Mouse (Mus musculus): ENCODE results near the gene Olfr288. TPM values are rescaled to one million over a fixed set of nuclear protein-coding genes. Genes with fewer than 3 reads are reported as not detected.

The Olfr288 gene
- polyA plus RNA-seq, 1 experiment, result not detected

- TF ChIP-seq POLR2A (IDR thresholded peaks at IDR 0.05; ENCODE audit: low read depth, low read length) (no peak), CTCF (conservative IDR thresholded peaks at IDR 0.05; ENCODE audit: insufficient read depth, insufficient read length, low read depth, low read length) (no peak)
- H3K36me3 ChIP-seq (ENCODE audit: control insufficient read depth, insufficient read depth, low read length), result no peaks in the 10 kb centered on the region
- DNase-seq, result peak; percentile 73
- H3K4me3 ChIP-seq (ENCODE audit: insufficient read depth, low read depth, low read length), result peak overlapping the region; percentile 30; the same call in 1 of the 2 replicates
- 0 out of 2 replicates have a peak, but pooled peaks cover 4% of the 10 kb centered on the region for H3K27me3 ChIP-seq (replicated peaks; ENCODE audit: control insufficient read depth, insufficient read depth, low read length)
- WGBS, result 8% methylated on average over 69 of the region's 69 CpGs
- H3K27ac ChIP-seq (ENCODE audit: insufficient read depth, low read depth, low read length), result no peak overlapping the region
- no peaks in the 10 kb centered on the region for H3K4me1 ChIP-seq (ENCODE audit: control insufficient read depth, insufficient read depth, low read length)
Observed at GRCm38 (mm10) chr15:98167645-98168621, 27.4 kb downstream of the Olfr288 start.

- H3K36me3 ChIP-seq (ENCODE audit: control insufficient read depth, insufficient read depth, low read length), result no peaks in the 10 kb centered on the region
- TF ChIP-seq CTCF (conservative IDR thresholded peaks at IDR 0.05; ENCODE audit: insufficient read depth, insufficient read length, low read depth, low read length), result no peak
- no peak for TF ChIP-seq POLR2A (IDR thresholded peaks at IDR 0.05; ENCODE audit: low read depth, low read length)
- peak within 1 kb of the TSS; percentile 30; the same call in 1 of the 2 replicates for H3K4me3 ChIP-seq (ENCODE audit: insufficient read depth, low read depth, low read length)
- 3% methylated on average over 18 of the region's 18 CpGs for WGBS
- H3K27me3 ChIP-seq (replicated peaks; ENCODE audit: control insufficient read depth, insufficient read depth, low read length), result 0 out of 2 replicates have a peak, but pooled peaks cover 4% of the 10 kb centered on the region
- no peaks in the 10 kb centered on the region for H3K4me1 ChIP-seq (ENCODE audit: control insufficient read depth, insufficient read depth, low read length)
- no peak within 1 kb of the TSS for H3K27ac ChIP-seq (ENCODE audit: insufficient read depth, low read depth, low read length)
- no peak for DNase-seq
Observed at GRCm38 (mm10) chr15:98166963-98167644, 28.2 kb downstream of the Olfr288 start, which contains the start of gene Ccdc184. Gene Ccdc184, plus strand, starts transcription at chr15:98167158.

GRCm38 (mm10) chr15:98165525-98165924, 29.8 kb downstream of the Olfr288 start, which contains the start of gene Asb8:
Gene Asb8, minus strand, starts transcription at chr15:98165625.
- no peak within 1 kb of the TSS for H3K27ac ChIP-seq (ENCODE audit: insufficient read depth, low read depth, low read length)
- TF ChIP-seq POLR2A (IDR thresholded peaks at IDR 0.05; ENCODE audit: low read depth, low read length) (no peak), CTCF (conservative IDR thresholded peaks at IDR 0.05; ENCODE audit: insufficient read depth, insufficient read length, low read depth, low read length) (no peak)
- no peaks in the 10 kb centered on the region for H3K36me3 ChIP-seq (ENCODE audit: control insufficient read depth, insufficient read depth, low read length)
- 0 out of 2 replicates have a peak, but pooled peaks cover 4% of the 10 kb centered on the region for H3K27me3 ChIP-seq (replicated peaks; ENCODE audit: control insufficient read depth, insufficient read depth, low read length)
- 92% methylated on average over 5 of the region's 5 CpGs for WGBS
- no peak within 1 kb of the TSS for H3K4me3 ChIP-seq (ENCODE audit: insufficient read depth, low read depth, low read length)
- no peak for DNase-seq
- no peaks in the 10 kb centered on the region; the same call in 1 of the 2 replicates for H3K4me1 ChIP-seq (ENCODE audit: control insufficient read depth, insufficient read depth, low read length)

- no peaks in the 10 kb centered on the region; the same call in 1 of the 2 replicates for H3K4me1 ChIP-seq (ENCODE audit: control insufficient read depth, insufficient read depth, low read length)
- H3K27me3 ChIP-seq (replicated peaks; ENCODE audit: control insufficient read depth, insufficient read depth, low read length), result 0 out of 2 replicates have a peak, but pooled peaks cover 4% of the 10 kb centered on the region
- 65% methylated on average over 4 of the region's 4 CpGs for WGBS
- H3K36me3 ChIP-seq (ENCODE audit: control insufficient read depth, insufficient read depth, low read length), result no peaks in the 10 kb centered on the region
- TF ChIP-seq CTCF (conservative IDR thresholded peaks at IDR 0.05; ENCODE audit: insufficient read depth, insufficient read length, low read depth, low read length), result no peak
- TF ChIP-seq POLR2A (IDR thresholded peaks at IDR 0.05; ENCODE audit: low read depth, low read length), result no peak
- no peak overlapping the region for H3K27ac ChIP-seq (ENCODE audit: insufficient read depth, low read depth, low read length)
- H3K4me3 ChIP-seq (ENCODE audit: insufficient read depth, low read depth, low read length), result no peak overlapping the region
- no peak for DNase-seq
Observed at GRCm38 (mm10) chr15:98162561-98162960, 32.8 kb downstream of the Olfr288 start.

GRCm38 (mm10) chr15:98161026-98161805, 34.1 kb downstream of the Olfr288 start:
- WGBS, result 74% methylated on average over 19 of the region's 19 CpGs
- TF ChIP-seq POLR2A (IDR thresholded peaks at IDR 0.05; ENCODE audit: low read depth, low read length), result no peak
- TF ChIP-seq CTCF (conservative IDR thresholded peaks at IDR 0.05; ENCODE audit: insufficient read depth, insufficient read length, low read depth, low read length), result no peak
- no peak for DNase-seq
- H3K36me3 ChIP-seq (ENCODE audit: control insufficient read depth, insufficient read depth, low read length), result no peaks in the 10 kb centered on the region
- no peak overlapping the region for H3K27ac ChIP-seq (ENCODE audit: insufficient read depth, low read depth, low read length)
- no peaks in the 10 kb centered on the region for H3K27me3 ChIP-seq (replicated peaks; ENCODE audit: control insufficient read depth, insufficient read depth, low read length)
- no peak overlapping the region for H3K4me3 ChIP-seq (ENCODE audit: insufficient read depth, low read depth, low read length)
- H3K4me1 ChIP-seq (ENCODE audit: control insufficient read depth, insufficient read depth, low read length), result no peaks in the 10 kb centered on the region; the same call in 1 of the 2 replicates

GRCm38 (mm10) chr15:98157253-98157652, 38.1 kb downstream of the Olfr288 start:
- WGBS, result 84% methylated on average over 1 of the region's 1 CpGs
- no peak for DNase-seq
- H3K4me3 ChIP-seq (ENCODE audit: insufficient read depth, low read depth, low read length), result no peak overlapping the region
- no peaks in the 10 kb centered on the region for H3K27me3 ChIP-seq (replicated peaks; ENCODE audit: control insufficient read depth, insufficient read depth, low read length)
- TF ChIP-seq POLR2A (IDR thresholded peaks at IDR 0.05; ENCODE audit: low read depth, low read length) (no peak), CTCF (conservative IDR thresholded peaks at IDR 0.05; ENCODE audit: insufficient read depth, insufficient read length, low read depth, low read length) (no peak)
- no peaks in the 10 kb centered on the region; the same call in 1 of the 2 replicates for H3K4me1 ChIP-seq (ENCODE audit: control insufficient read depth, insufficient read depth, low read length)
- H3K27ac ChIP-seq (ENCODE audit: insufficient read depth, low read depth, low read length), result no peak overlapping the region
- no peaks in the 10 kb centered on the region for H3K36me3 ChIP-seq (ENCODE audit: control insufficient read depth, insufficient read depth, low read length)
